Comparison of ENCODE assay signal across 30 mouse cellular contexts in the genomic region with DNA sequence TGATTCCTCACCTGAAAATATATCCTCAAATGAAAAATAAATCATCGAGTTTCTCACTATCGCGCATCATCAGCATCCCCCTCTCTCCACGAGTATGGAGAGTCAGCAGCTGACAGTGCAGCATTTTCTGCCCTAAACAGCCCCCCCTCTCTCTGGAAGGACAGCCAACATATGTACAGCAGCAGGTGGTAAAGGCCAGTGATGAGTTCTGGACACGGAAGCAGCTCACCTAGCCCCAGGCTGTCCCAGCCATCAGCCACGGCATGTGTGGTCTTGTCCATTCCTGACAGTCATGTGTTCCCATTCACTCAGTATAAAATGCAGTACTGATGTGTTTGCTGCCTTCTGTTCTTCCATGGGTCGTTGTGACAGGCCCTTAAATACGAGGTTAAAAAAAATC.
A peak's percentile ranks its signal among the peaks of the same experiment; 100 is the strongest.
DNase-seq lines count a peak whose midpoint lies in the region; ATAC-seq and TF ChIP-seq lines count a peak whose summit lies in the region.
"Had no signal": no experiment of that assay in that cellular context is flagged by ENCODE, and none has a peak within 500 bp of the region (broad histone marks: within the 10 kb centered on the region; RNA-seq: fewer than 3 reads in every experiment).

No protein-coding gene starts in this region.

- no peak for ATAC-seq in cerebellum, adult (ENCODE audit: insufficient number of reproducible peaks, low FRiP score, low TSS enrichment)
- ATAC-seq: CD4-positive, CD25-positive, alpha-beta regulatory T cell, adult 4 months; forebrain, embryonic 16.5 days; intestine, embryonic 16.5 days; liver, embryonic 12.5 days; midbrain, embryonic 15.5 days had no signal

- peak; percentile 7 to 15 for DNase-seq in cerebellum, adult 18-20 months
- no peak for DNase-seq in layer of hippocampus, adult 2 months (ENCODE audit: low spot score in 2 of 2)
- no peak for DNase-seq in layer of hippocampus, postnatal 14 days (ENCODE audit: low spot score in 2 of 2)
- peak; percentile 1 for DNase-seq in cerebellum, adult 8-10 months
- peak; percentile 18 to 22 for DNase-seq in cerebellum, postnatal 36 days
- no peak for DNase-seq in lung, postnatal 25 days (ENCODE audit: low spot score)
- no peak for DNase-seq in adrenal gland, postnatal 4 days (ENCODE audit: low spot score in 2 of 2)
- DNase-seq: adrenal gland, postnatal 36 days; gastrocnemius, postnatal 14 days; heart, adult 18-20 months; heart, postnatal 14 days; kidney, adult 9 months; kidney, postnatal 14 days; layer of hippocampus, postnatal 36 days; lung, adult 18-20 months; lung, postnatal 14 days; right cerebral cortex, postnatal 4 days; thymus, postnatal 14 days had no signal

- no peak for TF ChIP-seq CTCF in layer of hippocampus, adult 2 months (conservative IDR thresholded peaks at IDR 0.05)

- H3K4me3 ChIP-seq in layer of hippocampus, adult 2 months, result no peak overlapping the region
- H3K4me3 ChIP-seq: forebrain, embryonic 10.5 days; heart, embryonic 12.5 days; limb, embryonic 13.5 days; liver, embryonic 12.5 days; midbrain, embryonic 15.5 days; myocyte; neural tube, embryonic 13.5 days had no signal

- H3K27ac ChIP-seq in layer of hippocampus, adult 2 months, result peak overlapping the region; percentile 71; the same call in 1 of the 2 replicates
- H3K27ac ChIP-seq: forebrain, embryonic 10.5 days; hindbrain, embryonic 14.5 days; limb, embryonic 13.5 days; liver, embryonic 12.5 days; midbrain, embryonic 15.5 days; neural tube, embryonic 13.5 days had no signal

Comparison
In these comparisons a context has a peak if more than half of its experiments do, and no peak if none do; other contexts are left out.
1. DNase-seq: peak in cerebellum, adult 18-20 months (2 of 2), cerebellum, adult 8-10 months (single experiment) and cerebellum, postnatal 36 days (2 of 2); none in layer of hippocampus, adult 2 months (0 of 2), layer of hippocampus, postnatal 14 days (0 of 2), lung, postnatal 25 days (single experiment) and adrenal gland, postnatal 4 days (0 of 2).